Mouse (Mus musculus) CD8-positive naive resting alpha-beta T cell, adult 2 months (primary cell): Measurements from ENCODE around the gene Mybbp1a.

Source experiments
- DNase-seq, 2 experiments: peaks; one replicate each; pipeline ENCODE4 v3.0.0; 2022; ENCODE audit warnings: low read depth in 2 of 2, low spot score in 2 of 2

Gene Mybbp1a

DNA sequence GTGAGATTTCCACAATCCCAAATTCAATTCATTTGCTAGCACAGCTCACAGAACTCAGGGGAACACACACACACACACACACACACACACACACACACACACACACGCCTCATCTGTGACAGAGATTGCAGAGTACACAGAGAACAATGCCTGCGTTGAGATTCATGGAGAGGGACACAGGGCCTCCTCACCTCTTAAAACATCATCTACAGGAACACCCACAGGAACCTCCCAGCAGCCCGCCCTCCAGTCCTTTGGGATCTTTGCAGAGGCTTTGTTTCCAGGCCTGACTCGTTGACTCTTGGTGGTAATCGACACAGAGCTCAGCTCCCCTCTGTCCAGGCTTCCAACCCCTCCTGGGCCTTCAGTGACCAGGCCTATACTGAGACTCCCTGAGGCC is 36.0 kb downstream of the Mybbp1a start:
- DNase-seq = no peak

DNA sequence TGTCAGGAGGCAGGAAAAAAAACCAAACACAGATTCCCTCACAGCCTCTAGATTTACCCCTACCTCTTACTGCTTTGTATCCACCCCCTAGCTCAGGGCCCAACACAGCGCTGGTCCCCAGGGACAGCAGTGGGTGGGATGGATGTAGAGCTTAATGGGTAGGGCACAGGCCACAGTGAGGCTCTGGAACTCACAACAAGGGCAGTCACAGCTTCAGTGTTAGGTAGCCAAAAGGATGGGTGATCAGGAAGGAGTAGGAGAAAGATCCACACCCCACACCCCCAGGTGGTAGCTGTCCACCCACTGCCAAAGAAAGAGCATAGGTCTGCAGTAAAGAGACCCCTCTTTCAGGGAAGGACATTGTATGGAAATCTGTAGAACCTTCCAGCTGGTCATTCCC is 36.5 kb downstream of the Mybbp1a start:
- DNase-seq = no peak

DNA sequence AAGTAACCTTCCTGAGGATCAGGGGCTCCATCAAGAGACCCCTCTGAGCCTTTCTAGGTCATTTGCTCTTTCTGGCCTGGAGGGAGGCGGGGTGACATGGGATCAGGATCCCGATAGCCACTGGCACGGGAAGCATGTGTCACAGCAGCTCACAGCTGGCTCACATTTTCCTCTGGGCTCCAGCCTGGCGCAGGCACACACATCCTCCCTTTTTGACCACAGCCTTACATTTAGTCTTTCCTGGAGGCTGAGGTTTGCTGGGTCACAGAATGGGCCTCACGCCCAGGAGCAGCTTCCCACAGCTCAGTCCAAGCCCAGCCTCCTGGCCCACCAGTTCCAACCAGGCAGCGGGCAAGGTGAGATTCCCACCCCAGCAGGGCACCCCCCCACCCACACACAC is 37.1 kb downstream of the Mybbp1a start:
- DNase-seq = no peak

DNA sequence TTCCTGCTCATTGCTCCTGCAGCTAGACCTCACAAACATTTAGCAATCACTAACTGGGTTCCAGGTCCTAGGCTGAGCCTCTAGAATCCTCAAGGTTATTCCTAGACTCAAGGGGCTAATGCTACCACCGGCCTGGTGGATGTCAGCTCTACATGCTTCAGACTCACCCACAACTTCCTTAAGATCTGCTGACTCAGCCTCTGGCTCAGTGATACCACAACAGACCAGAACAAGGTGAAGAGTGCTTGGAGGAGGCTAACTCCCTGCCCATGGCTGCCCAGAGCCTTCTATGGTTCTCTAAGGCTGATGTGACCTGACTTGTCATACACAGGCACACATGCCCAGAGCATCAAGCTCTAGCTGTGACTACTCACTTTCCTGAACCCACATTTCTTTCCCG is 38.3 kb downstream of the Mybbp1a start:
- no peak for DNase-seq

DNA sequence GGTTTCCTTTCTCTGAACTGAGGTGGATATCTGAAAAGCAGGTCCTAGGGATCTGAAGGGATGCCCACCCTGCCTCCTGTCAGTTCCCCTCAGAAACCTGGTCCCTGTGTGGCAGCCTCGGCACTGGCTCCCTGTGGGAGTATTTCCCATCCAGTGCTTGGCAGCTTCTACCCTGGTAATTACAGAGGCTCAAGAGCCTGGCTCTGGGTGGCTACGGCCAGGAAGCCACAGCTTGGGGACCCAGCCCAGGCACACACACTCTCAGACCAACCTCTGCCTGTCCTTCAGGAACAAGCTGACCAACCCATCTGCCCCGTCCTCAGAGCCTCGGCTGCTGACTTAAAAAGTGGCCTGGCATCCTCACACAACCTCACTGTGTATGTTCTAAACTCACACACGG is 40.2 kb downstream of the Mybbp1a start:
- no peak for DNase-seq

DNA sequence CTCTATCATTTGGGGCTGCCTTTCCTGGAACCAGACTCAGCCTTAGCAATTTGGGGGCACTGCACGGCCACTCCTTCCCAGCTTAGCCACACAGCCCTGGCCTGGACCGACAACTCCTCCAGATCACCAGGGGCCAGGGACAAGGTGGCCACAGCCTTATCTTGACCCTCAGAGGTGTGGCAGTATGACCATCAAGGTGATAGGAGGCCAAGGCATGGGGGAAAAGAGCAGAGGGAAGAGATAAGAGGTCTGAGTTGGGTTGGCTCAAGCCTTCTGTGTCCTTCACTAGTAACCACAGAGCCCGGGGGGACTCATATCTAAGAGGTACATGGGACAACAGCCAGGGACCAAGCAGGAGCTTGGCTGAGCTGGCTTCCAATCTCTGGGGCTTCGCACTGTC is 40.8 kb downstream of the Mybbp1a start:
- no peak for DNase-seq

DNA sequence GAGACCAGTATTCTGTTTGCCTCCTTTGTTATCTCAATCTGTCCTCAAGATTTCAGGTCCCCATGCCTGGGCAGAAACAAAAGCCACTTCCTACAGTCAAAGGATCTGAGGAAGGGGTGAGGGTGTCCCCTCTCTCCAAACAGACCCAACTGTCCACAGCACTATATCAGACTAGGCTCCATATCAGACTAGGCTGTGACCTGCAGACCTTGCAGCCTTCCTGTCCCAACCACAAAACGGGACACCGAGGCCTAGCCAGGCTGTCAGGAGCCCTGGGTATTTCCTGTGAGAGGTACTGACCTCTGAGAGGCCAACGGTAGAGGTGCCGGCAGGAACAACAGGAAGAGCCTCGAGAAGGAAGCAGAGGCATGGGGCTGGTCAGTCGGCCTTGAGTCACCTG is 43.4 kb downstream of the Mybbp1a start:
- DNase-seq = no peak

DNA sequence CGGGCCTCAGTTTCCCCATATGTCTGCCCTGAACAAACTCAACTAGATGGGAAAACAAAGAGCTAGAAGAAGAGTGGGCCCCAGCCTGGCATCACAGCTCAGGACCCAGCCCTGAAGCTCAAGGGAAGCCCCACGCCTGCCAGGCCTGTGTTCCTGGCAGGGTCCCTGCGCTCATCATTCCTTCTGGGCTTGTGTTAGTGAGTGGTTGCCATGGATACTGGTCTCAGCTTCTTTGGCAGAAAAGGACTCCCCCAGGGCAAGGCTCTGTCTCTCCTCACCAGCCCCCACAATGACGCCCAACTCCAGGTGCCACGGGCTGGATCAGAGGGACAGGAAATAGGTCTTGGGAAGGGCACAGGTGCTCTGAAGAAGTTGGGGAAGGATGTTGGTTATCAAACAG is 44.0 kb downstream of the Mybbp1a start:
- no peak for DNase-seq

DNA sequence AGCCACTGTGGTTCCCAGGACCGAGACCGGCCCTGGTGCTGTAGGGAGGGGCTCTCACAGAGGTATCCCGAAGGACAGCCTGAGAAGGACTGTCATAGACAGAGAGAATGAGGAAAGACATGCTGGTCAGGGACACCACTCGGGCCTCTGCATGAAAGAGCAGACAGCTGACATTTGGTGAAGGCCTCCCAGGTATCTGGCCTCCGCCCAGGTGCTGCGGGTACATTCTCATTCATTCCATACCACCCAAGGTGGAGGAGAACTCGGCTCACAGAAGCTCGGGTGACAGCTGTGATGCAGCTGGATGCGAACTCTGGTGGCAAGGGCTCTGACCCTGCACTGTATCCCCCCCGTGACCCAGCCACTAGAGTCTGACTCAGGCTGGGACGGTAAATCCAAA is 44.8 kb downstream of the Mybbp1a start:
- no peak for DNase-seq

DNA sequence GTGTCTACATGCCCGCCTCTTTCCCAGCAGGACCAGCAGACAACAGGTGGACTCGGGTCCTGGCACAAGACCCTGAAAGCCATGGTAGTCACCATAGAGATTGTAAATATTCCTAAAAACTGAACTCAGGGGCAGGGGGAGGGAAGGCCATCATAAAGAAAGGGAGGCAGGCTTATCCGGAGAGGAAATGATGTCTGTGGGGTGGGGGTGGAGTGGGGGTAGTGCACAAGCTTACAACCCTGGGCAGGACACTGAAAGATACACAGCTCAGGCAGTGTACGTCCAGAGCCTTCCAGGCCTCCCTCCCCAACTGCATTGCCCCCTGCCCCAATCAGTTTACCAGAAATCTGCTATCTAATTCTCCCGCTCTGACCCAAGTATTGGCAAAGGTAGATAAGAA is 46.0 kb downstream of the Mybbp1a start:
- no peak for DNase-seq

DNA sequence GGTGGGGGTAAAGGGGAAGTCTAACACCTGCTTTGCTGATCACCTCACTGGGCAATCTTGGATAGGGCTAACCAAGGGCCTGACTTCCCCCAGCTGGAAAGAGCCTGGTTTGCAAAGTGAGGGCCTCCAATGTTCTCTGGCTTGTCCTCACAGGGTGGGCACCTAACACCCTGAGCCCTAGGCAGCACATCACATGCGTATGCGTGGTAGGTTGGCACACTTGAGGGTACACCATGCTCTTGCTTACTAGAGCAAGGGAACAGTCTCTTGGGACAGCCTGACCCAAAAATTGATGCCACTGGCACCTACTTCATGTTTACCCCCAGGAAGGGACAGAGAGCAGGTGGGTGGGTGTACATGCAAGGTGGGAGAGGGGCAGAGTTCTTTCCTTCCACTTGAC is 46.6 kb downstream of the Mybbp1a start:
- no peak for DNase-seq

DNA sequence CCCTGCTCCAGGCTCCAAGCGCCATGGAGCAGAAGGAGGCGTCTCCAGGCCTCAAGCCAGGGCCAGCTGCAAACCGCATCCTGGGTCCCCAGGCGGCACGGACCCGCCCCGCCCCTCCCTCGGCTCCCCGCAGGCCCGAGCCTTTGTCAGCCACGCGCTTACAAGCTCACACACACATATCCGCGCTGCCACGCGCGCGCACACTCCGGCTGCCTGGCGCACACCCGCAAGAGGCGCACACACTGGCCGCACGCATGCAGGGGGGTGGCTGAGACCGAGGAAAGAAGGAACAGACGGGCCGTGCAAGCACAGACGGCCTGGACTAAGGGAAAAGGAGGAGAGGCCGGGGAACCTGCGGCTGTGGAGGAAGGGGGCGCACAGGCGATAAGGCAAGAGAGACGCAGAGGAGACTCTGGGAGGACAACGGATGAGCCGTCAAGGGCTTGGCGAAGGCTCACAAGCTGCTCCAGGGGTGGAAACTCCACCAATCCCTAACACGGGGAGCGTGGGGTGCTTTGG is 47.7 kb downstream of the Mybbp1a start:
- no peak for DNase-seq

DNA sequence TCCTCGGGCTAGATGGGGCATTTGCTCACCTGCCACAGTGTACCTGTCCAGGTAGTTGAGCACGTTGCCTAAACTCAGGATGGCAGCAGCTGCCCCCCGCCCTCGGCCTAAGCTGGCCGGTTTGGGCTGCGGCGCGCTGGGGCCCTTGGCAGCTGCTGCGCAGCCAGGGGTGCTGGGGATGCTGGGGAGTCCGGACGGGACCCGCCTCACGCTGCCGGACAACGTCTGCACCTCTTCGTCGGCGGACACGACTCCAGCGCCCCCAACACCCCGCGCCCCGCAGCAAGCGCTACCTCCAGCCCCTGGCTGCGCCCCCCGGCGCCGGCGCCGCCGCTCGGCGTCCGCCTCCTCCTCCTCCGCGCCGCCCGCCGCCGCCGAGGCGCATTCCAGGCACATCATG is 48.2 kb downstream of the Mybbp1a start:
- DNase-seq = no peak

DNA sequence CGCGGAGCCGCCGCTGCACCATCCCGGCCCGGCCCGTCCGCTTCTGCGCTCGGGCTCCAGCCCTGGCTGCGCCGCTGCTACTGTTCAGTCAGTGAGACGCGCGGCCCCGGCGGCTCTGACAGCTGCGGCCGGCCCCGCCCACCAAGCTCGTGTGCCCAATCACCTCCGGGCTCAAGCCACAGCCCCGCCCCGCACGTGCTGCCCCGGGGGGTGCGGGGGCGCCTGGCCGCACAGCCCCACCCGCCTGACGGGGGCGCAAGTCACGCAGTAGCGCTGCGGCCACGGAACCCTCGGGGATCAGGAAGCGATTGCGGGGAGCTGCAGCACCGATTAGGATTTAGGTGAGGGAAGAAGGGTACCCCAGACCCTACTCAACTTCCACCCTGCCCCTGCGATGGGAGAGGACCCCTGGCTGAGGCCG is 48.7 kb downstream of the Mybbp1a start, which contains the start of gene Spns2:
Gene Spns2 (minus strand): TSS at position 24 of the 421 bp plus-strand sequence.
- DNase-seq = peak; percentile 6 to 10

DNA sequence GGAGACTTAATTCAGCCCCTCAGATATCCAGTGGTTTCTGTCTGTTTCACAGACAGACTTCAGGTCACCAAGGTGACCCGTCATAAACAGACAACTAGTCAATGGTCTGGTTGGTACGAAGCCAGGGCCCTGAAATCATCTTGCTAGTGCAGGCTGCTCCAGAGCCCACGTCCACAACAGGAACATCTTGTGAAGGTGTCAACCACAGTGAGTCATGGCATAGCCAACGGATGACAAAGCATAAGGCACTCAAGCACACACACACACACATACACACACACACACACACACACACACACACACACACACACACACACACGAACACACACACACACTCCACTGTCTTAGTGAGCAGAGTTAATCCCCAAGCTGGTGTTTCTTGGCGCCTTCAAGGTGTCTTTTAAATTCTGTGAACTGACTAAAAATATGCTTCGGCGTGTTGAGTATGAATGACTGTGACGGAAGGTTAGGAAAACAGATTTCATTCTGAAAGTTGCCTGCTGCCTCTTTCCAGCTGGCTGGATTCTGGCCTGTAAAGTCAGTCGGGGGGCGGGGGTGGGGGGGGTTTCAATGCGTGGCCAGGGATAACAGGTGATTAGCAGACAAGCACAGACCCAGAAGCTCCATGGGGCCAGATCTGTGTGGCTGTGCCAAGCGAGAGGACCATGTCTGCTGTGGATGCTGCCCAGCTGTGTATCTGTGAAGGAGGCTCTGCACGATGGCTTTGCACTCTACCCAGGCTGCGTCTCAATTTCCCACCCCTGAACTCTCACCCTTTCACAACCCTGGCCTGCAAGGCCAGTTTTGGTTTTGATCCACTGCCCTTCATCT is 50.2 kb downstream of the Mybbp1a start:
- no peak for DNase-seq

DNA sequence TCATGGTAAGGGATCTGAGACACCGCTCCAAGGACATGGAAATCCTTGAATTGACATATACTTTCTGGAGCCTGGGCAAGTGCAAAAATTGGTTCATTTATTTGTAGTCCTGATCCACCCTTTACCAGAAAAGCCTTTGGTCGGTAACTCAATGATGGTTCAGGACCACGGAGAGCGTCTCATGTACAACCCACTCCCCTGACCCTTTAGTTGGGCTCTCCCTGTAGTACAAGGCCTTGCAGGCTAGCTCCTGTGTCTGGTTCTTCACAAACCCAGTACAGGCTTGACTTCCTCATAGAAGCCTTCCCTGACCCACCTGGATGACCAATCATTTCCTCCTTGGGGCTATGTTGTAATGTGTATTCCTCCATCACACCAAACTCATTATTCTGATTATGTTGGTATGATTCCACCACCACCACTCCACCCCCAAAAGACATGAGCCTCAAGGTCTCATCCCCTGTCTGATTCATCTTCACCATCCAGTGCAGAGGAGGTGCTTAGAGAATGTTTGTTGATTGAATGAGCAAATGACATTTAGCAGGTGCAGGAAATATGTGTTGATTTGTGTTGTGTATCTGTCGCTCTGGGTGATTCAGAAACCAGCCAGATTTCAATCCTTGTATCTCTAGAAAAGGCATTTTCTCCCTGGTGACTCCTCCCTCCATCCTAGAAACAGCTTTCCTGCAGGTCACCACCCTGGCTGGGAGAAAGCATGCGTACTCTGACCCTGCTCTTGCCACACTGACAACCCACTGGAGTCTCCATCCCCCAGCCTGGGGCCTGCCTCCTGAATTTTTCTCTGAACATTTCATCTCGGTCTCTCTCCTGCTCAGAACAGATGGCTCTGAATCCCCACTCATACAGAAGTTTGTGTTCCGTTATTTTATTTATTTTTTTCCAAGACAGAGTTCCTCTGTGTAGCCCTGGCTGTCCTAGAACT is 53.2 kb downstream of the Mybbp1a start:
- no peak for DNase-seq

DNA sequence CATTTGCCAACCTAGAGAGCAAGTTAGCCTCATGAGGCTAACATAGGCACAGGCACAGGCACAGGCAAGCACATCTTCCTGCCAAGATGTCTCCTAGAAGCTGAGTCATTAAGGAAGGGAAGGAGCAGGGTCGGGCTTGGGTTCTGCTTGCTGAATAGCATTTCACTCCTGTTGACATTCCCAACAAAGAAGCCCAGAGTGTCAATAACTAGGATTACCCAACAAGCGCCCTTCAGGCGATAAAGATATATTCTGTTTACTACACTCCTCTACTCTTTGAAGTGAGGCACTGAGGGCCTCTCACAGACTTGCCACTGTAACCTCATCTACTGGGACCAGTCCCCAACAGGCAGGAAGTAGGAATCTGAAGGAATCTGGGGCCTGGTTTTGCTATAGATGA is 54.9 kb downstream of the Mybbp1a start:
- no peak for DNase-seq

DNA sequence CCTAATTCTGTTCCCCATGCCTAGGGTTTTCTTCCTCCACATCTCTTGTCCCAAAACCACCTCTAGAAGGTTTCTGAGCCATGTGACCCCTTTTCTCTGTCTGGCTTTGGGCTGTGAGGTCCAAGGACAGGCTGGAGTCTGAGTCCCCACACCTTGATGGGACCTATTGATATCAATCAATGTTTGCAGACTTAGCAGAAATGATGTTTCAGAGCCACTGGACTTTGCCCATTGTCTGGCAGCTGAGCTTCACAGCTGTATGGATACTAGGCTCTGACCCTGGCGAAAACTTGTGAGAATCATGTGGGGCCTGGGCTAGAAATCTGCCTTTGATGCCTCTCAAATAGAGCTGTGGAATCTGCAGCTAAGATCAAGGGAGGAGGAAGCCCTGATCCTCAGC is 55.6 kb downstream of the Mybbp1a start:
- DNase-seq = no peak

DNA sequence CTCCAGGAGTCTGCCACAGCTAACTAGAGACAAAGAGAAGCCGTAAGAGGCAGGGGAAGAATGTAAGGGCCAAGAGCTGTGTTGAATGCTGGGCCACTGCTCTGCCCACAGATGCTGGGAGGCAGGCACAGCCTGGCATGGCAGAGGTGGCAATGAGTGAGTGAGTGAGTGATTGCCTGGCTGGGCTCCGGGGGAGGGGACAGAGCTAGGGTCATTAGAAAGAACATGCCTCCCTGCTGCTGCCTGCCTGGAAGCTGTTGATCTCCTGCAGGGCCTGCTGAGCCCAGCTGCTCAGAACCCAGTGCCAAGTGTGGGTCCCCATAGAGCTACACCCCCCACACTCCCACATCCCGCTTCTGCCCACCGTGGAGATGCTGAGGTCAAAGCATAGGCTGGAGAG is 56.2 kb downstream of the Mybbp1a start:
- no peak for DNase-seq

DNA sequence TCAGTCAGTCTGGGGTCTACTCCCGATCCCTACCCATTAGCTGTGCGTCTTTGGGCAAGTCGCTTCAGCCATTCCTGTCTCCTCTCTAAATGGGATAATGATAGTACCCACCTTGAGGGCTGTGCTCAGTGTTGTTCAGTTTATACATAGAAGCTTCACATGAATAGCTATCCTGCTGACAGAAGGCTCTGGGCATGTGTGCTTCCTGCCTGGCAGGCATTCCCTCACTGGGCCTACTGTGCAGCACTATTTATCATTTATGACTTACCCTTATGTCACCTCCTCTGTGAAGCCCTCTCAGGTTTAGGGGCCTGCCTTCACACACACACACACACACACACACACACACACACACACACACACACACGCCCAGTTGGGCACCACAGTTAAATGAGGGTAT is 59.0 kb downstream of the Mybbp1a start:
- DNase-seq = no peak
